Mouse (Mus musculus) hindbrain, embryonic 12.5 days (tissue): ENCODE measurements at regions not wholly inside any gene's neighbourhood (a gene's known extent, or its start where the extent isn't known, plus 50 kb on each side); places are given as distances from the start of the nearest gene placed in this dataset.
"Not testable (repeated sequence)": the region's sequence is repeated elsewhere in the genome, so short reads cannot be mapped to it uniquely, and the experiment has no call there.

Experiments
- ATAC-seq: fragments of 200-750 bp; cut with Nextera tagmentation; 2 replicates; pipeline ENCODE4 v1.8.0; 2017; ENCODE audit warnings: moderate TSS enrichment; ENCODE audit not compliant: low FRiP score
- H3K27ac ChIP-seq: fragments of 300-500 bp; sonication (generic); 2 replicates; pipeline ENCODE4 v1.5.1; 2016; ENCODE audit warnings: mild to moderate bottlenecking
- H3K27me3 ChIP-seq: fragments of 300-500 bp; sonication (generic); 2 replicates; pipeline ENCODE4 v1.6.1; 2016; ENCODE audit warnings: mild to moderate bottlenecking
- H3K36me3 ChIP-seq: fragments of 300-500 bp; sonication (generic); 2 replicates; pipeline ENCODE4 v1.6.1; 2016; ENCODE audit warnings: mild to moderate bottlenecking
- H3K4me1 ChIP-seq: fragments of 300-500 bp; sonication (generic); 2 replicates; pipeline ENCODE4 v1.6.1; 2016
- H3K4me2 ChIP-seq: fragments of 300-500 bp; sonication (generic); replicated peaks from 2 replicates; pipeline ENCODE4 v1.6.1; 2016; ENCODE audit warnings: mild to moderate bottlenecking
- H3K4me3 ChIP-seq: fragments of 300-500 bp; sonication (generic); 2 replicates; pipeline ENCODE4 v1.5.1; 2016; ENCODE audit warnings: mild to moderate bottlenecking
- H3K9ac ChIP-seq: fragments of 300-500 bp; sonication (generic); 2 replicates; pipeline ENCODE4 v1.6.1; 2016; ENCODE audit warnings: mild to moderate bottlenecking, moderate library complexity
- H3K9me3 ChIP-seq: fragments of 300-500 bp; sonication (generic); replicated peaks from 2 replicates; pipeline ENCODE4 v1.6.1; 2016; ENCODE audit warnings: mild to moderate bottlenecking
- WGBS: fragments of 180-500 bp; shearing (Covaris S2); methylation state at CpG from one replicate; pipeline ENCODE4 v1.1.7; 2016; 5-methylcytosine and 5-hydroxymethylcytosine counted together

GRCm38 (mm10) chr2:84042793-84043192 lies 52.4 kb downstream of the Gm13691 start:
- Histone ChIP-seq H3K9ac (no peak overlapping the region), H3K4me2 (no peak overlapping the region), H3K27ac (no peak overlapping the region), H3K36me3 (no peaks in the 10 kb centered on the region), H3K9me3 (no peaks in the 10 kb centered on the region), H3K27me3 (no peaks in the 10 kb centered on the region), H3K4me3 (no peak overlapping the region), H3K4me1 (no peaks in the 10 kb centered on the region)
- ATAC-seq: no peak
- 52% methylated on average over 2 of the region's 2 CpGs for WGBS

- Histone ChIP-seq H3K36me3 (no peaks in the 10 kb centered on the region), H3K27ac (no peak overlapping the region), H3K4me3 (no peak overlapping the region), H3K27me3 (no peaks in the 10 kb centered on the region), H3K9ac (no peak overlapping the region), H3K4me2 (no peak overlapping the region), H3K4me1 (no peaks in the 10 kb centered on the region), H3K9me3 (no peaks in the 10 kb centered on the region)
- 93% methylated on average over 9 of the region's 9 CpGs for WGBS
- no peak for ATAC-seq
Measured at GRCm38 (mm10) chr2:84048398-84049140, 58.2 kb downstream of the Gm13691 start.

GRCm38 (mm10) chr2:84051883-84052331 lies 61.6 kb downstream of the Gm13691 start:
- no peak for ATAC-seq
- Histone ChIP-seq H3K36me3 (no peaks in the 10 kb centered on the region), H3K4me2 (no peak overlapping the region), H3K27ac (no peak overlapping the region), H3K9ac (no peak overlapping the region), H3K4me3 (no peak overlapping the region), H3K27me3 (no peaks in the 10 kb centered on the region), H3K9me3 (no peaks in the 10 kb centered on the region), H3K4me1 (no peaks in the 10 kb centered on the region)
- WGBS: 68% methylated on average over 3 of the region's 3 CpGs

- 92% methylated on average over 7 of the region's 7 CpGs for WGBS
- Histone ChIP-seq H3K27me3 (no peaks in the 10 kb centered on the region), H3K4me1 (no peaks in the 10 kb centered on the region), H3K9ac (no peak overlapping the region), H3K27ac (no peak overlapping the region), H3K4me3 (no peak overlapping the region), H3K4me2 (no peak overlapping the region), H3K9me3 (no peaks in the 10 kb centered on the region), H3K36me3 (no peaks in the 10 kb centered on the region)
- no peak for ATAC-seq
Measured at GRCm38 (mm10) chr2:84059246-84059645, 68.9 kb downstream of the Gm13691 start.

- no peak overlapping the region for H3K4me2 ChIP-seq
- no peaks in the 10 kb centered on the region for H3K27me3 ChIP-seq
- H3K36me3 ChIP-seq: no peaks in the 10 kb centered on the region
- no peak overlapping the region for H3K9ac ChIP-seq
- no peak overlapping the region for H3K4me3 ChIP-seq
- H3K27ac ChIP-seq: no peak overlapping the region
- WGBS: 86% methylated on average over 1 of the region's 1 CpGs
- no peaks in the 10 kb centered on the region for H3K9me3 ChIP-seq
- H3K4me1 ChIP-seq: no peaks in the 10 kb centered on the region
- ATAC-seq: no peak
Measured at GRCm38 (mm10) chr2:84061221-84061620, 70.9 kb downstream of the Gm13691 start.

- no peak overlapping the region for H3K27ac ChIP-seq
- H3K36me3 ChIP-seq: no peaks in the 10 kb centered on the region
- no peak for ATAC-seq
- no peaks in the 10 kb centered on the region for H3K27me3 ChIP-seq
- no peak overlapping the region for H3K9ac ChIP-seq
- H3K4me2 ChIP-seq: no peak overlapping the region
- no peaks in the 10 kb centered on the region for H3K9me3 ChIP-seq
- no peaks in the 10 kb centered on the region for H3K4me1 ChIP-seq
- H3K4me3 ChIP-seq: no peak overlapping the region
- 79% methylated on average over 2 of the region's 2 CpGs for WGBS
Measured at GRCm38 (mm10) chr2:84064371-84064770, 74.0 kb downstream of the Gm13691 start.

- no peaks in the 10 kb centered on the region for H3K36me3 ChIP-seq
- H3K27ac ChIP-seq: no peak overlapping the region
- ATAC-seq: no peak
- H3K4me3 ChIP-seq: no peak overlapping the region
- WGBS: 77% methylated on average over 7 of the region's 7 CpGs
- no peaks in the 10 kb centered on the region for H3K9me3 ChIP-seq
- H3K4me1 ChIP-seq: no peaks in the 10 kb centered on the region
- H3K27me3 ChIP-seq: no peaks in the 10 kb centered on the region
- H3K9ac ChIP-seq: no peak overlapping the region
- no peak overlapping the region for H3K4me2 ChIP-seq
Measured at GRCm38 (mm10) chr2:84065061-84065460, 74.7 kb downstream of the Gm13691 start.

GRCm38 (mm10) chr2:84065749-84066148 lies 75.4 kb downstream of the Gm13691 start:
- WGBS: 86% methylated on average over 2 of the region's 2 CpGs
- Histone ChIP-seq H3K4me1 (no peaks in the 10 kb centered on the region), H3K27me3 (no peaks in the 10 kb centered on the region), H3K36me3 (no peaks in the 10 kb centered on the region), H3K9me3 (no peaks in the 10 kb centered on the region), H3K9ac (no peak overlapping the region), H3K4me2 (no peak overlapping the region), H3K4me3 (no peak overlapping the region), H3K27ac (no peak overlapping the region)
- ATAC-seq: no peak

GRCm38 (mm10) chr2:84066151-84066693 lies 75.9 kb downstream of the Gm13691 start:
- Histone ChIP-seq H3K4me1 (no peaks in the 10 kb centered on the region), H3K9ac (no peak overlapping the region), H3K4me2 (no peak overlapping the region), H3K9me3 (no peaks in the 10 kb centered on the region), H3K4me3 (no peak overlapping the region), H3K27ac (no peak overlapping the region), H3K36me3 (no peaks in the 10 kb centered on the region), H3K27me3 (no peaks in the 10 kb centered on the region)
- no peak for ATAC-seq
- 86% methylated on average over 3 of the region's 3 CpGs for WGBS

- Histone ChIP-seq H3K27ac (no peak overlapping the region), H3K4me3 (no peak overlapping the region), H3K27me3 (no peaks in the 10 kb centered on the region), H3K4me1 (no peaks in the 10 kb centered on the region), H3K9me3 (no peaks in the 10 kb centered on the region), H3K36me3 (no peaks in the 10 kb centered on the region), H3K4me2 (no peak overlapping the region), H3K9ac (no peak overlapping the region)
- ATAC-seq: no peak
- WGBS: 65% methylated on average over 6 of the region's 6 CpGs
Measured at GRCm38 (mm10) chr2:84066785-84067526, 76.6 kb downstream of the Gm13691 start.

- ATAC-seq: no peak
- Histone ChIP-seq H3K27ac (no peak overlapping the region), H3K36me3 (no peaks in the 10 kb centered on the region), H3K4me1 (no peaks in the 10 kb centered on the region), H3K27me3 (no peaks in the 10 kb centered on the region), H3K4me3 (no peak overlapping the region), H3K9ac (no peak overlapping the region), H3K9me3 (no peaks in the 10 kb centered on the region), H3K4me2 (no peak overlapping the region)
- WGBS: 93% methylated on average over 4 of the region's 4 CpGs
Measured at GRCm38 (mm10) chr2:84068617-84069016, 78.3 kb downstream of the Gm13691 start.

- not testable (repeated sequence) for H3K36me3 ChIP-seq, H3K4me3 ChIP-seq, ATAC-seq, H3K4me1 ChIP-seq, H3K9me3 ChIP-seq, H3K27ac ChIP-seq, H3K4me2 ChIP-seq, H3K9ac ChIP-seq, H3K27me3 ChIP-seq
- 75% methylated on average over 1 of the region's 1 CpGs for WGBS
Measured at GRCm38 (mm10) chr2:84069411-84069810, 79.1 kb downstream of the Gm13691 start.
